Mouse (Mus musculus) kidney, adult 9 months (tissue): ENCODE data around the gene Pou2f2.
A peak's percentile ranks its signal among the peaks of the same experiment; 100 is the strongest.

Experiments
- DNase-seq: peaks from one replicate; pipeline ENCODE4 v3.0.0; 2022

Pou2f2 gene

DNA sequence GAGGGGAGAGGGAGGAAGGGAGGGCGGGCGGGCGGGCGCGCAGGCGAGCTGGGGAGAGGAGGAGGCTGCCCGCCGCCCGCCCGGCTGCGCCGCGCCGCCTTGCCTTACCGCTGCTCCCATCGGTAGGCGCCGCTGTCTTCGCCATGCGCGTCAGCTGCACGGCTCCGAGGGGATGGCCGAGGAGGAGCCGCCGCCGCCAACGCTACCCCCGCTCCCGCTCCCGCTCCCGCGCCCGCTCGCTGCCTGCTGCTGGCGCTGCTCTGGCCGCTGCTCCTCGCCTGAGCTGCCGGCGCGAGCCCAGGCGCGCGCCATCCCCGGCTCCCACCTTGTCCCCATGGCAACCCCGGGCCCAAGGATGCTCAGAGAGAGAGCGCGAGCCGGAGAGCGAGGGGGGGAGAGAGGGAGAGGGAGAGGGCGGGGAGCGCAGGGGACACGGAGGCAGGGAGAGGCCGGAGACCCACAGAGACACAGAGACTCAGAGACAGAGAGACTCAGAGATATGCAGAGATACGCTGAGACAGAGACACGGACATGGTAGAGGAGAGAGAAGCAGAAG, at the start of gene Pou2f2:
Gene Pou2f2 (minus strand): TSS at position 121 of the 556 bp plus-strand sequence.
- DNase-seq, result peak; percentile 23

DNA sequence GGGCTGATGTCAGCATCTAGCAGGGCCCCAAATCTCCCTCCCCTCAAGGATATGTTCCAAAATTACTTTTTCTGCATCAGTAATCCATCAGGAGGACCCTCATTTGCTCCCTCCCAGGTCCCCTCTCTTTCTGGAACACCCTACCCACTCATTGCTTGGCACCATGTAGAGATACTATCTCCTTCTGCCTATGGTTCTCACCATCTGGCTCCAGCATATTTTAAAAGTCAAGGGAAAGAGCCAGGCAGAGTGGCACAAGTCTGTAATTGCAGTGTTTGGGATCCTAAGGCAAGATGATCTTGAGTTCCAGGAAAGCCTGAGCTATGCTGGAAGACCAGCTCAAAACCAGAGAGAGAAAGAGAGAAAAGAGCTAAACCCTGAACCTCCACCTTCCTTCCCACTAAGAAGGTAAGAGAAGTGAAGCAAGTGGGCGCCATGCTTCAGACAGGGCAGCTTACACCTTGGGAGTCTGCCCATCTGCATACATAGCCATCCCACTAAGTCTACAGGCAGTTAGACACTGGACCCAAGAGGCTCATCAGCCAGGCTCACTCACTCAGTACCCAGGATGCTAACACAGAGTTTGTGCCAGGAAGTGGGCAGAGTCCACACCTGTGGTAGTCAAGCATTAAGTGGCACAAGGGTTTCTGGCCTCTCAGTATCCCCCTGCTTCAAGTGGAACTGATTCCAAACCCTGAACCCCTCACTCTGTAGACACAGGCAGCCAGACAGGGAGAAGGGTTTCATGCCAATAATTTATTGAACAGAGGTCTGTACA, 48.2 kb upstream of the Pou2f2 start:
- DNase-seq, result peak; percentile 80

DNA sequence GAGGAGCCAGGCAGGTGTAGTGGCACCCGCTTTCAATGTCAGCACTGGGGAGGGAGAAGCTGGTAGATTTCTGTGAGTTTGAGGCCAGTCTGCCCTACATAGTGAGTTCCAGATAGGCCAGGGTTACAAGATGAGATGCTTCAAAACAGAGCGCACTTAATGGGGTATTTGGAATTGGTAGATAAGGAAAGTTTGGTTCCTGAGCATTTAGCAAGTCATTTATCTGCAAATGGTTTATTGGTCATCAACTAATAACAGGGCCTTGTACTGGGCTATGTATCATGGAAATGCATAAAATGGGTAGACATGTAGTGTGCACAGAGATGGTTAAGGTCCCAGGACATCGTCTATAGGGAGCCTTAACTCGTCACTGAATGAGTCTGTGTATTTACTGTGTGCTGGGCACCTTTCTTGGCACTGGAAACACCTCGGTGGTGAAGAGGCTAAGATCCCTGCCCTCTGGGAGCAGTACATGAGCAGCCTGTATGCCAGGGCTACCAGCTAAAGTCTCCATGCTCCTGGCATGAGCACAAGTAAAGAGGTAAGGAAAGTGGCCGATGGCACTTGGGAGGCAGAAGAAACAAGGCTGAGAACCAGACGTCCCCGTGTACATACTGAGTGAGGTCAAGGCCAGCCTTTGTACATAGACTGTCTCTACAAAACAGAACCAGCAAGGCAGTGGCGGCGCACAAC, 42.9 kb upstream of the Pou2f2 start:
- DNase-seq, result no peak

DNA sequence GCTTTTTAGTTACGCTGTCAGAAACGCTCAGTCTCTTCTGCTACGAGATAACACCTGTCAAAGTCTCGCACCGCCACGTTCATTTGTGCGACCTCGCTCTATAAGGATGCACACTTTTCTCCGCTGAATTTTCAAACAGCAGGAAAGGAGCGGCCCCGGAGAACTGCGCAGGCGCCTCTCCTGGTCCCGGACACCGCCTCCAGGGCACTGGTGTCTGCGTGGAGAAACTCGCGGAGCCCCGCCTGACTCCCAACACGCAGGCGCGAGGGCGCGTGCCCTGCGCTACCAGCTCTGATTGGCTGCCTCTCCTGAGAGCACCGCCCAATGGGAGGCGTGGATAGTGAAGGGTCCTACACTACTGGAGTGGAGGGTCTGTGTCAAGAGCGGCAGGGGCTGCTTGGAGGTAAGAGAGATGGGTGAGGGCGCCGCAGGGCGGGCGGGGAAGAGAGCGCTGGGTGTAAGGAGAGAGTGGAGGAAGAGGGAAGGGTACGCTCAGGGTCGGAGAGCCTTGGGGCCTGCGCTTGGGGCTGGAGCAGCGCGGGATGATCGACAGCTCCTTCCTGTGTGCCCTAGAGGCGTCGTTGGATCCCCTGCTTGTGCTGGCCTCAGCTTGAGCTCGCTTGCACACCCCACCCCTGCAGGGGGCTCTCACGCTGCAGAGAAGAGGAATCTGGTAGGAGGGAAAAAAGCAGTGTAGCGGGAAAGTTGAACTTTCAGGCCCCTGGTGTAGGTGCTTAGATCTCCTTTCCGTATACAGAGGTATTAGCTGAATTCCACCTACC, 41.8 kb upstream of the Pou2f2 start, which contains the start of gene Zfp526:
Gene Zfp526 (plus strand): TSS at position 324 of the 782 bp plus-strand sequence.
- peak; percentile 98 for DNase-seq

DNA sequence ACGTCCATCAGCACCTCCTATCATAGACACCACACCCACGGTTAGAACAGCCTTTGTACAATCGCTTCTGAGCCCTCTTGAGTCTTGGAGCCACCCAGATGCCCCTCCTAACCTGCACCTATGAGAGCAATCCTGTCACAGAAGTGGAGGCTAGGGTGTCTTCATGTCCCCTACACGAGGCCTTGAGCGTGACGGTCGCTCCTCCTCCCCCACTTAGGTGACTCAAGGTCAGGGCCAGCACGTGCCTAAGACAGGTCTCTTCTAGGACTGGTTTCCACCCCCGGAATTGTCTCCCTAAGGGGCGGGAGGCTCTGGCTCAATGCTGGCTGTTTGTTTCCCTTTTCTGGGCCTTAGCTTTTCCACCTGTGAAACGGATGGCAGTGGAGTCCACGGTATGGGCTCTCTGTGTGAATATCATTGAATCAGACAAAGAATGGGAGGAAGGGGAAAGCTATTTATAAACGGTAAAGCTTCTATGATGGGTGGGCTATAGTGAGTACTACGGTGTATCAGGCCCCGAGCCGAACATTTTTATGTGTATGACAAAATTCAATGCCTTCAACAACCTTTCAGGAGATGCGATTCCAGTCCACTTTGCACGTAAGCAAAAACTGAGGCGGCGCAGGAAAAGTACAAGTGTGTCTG, 41.1 kb upstream of the Pou2f2 start, which contains the start of gene Dedd2:
Gene Dedd2 (minus strand): TSS at position 159 of the 645 bp plus-strand sequence.
- DNase-seq, result peak; percentile 80

DNA sequence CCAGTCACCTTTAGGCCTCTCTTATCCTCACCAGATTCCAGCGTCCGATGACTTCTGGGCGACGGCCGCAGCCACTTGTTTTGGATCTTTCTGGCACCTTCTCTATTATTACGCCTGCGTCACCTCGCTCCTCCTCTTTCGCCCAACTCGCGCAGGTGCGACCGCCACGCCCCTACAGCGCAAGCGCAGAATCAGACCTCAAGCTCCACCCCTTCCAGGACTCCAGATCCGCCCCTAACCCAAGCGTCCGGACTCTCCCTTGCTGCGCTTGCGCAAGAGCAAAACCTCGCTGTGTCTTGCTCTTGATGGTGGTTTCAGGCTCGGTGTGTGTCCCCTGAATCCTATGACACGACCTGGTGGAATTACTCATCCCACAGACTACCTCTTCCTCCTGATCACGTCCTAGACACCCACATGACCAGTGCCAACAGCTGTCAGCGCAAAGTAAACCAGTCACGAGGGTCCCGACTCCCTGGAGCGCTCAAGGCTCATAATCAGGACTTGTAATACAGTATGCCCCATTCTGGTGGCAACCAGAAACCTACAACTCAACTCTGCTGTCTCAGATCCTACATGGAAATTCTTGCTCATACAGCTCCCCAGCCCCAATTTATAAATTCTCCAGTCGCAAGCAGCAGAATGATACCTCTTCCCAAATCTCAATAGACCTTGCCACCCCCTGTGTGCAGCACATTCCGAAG, 40.4 kb upstream of the Pou2f2 start:
- DNase-seq, result peak; percentile 98

DNA sequence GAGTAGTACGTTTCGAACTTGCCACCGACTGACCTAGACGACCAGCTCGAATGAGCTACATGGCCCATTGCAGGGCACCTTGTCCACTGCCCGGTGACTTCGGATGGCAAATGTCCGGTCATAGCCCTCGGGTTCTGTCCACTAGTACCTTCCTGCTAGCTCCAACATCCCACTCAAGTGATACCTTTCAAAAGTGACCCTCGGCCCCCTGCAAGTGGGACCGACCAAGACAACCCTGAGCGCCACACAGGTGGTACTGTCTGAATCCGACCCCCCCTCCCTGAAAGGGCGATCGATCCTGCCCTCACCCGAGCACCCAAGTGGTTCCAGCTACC, 39.9 kb upstream of the Pou2f2 start:
- no peak for DNase-seq

DNA sequence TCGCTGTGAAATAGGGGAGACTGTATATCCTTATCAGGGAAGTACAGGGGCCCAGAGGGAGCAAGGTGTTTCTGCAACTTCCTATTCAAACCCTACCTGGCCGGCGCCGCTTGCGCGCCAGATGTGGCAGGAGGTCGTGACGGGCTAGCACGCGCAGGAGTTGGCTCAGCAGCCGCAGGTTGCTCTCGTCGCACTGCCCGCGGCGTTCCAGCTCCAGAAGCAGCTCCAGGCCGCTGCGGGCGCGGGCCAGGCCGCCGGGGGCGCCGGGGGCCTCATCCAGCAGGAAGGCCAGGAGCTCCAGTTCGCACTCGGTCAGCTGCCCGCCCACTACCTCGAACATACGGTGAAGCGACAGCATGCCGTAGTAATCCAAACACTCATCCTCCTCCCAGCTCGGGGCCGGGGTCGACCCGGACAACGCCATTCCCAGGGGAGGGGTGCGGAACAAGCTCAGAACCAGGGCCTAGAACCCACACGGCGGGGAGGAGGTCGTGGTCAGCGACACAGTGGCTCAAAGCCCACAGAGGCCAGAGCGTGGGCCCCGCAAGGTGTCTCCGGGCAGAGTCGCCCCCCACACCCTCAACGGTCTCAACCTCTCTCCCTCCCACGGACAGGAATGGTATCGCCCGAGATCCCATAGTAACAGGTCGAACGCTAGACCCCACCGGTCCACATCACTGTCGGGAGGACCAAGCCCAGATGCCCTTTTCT, 39.3 kb upstream of the Pou2f2 start:
- DNase-seq, result no peak

DNA sequence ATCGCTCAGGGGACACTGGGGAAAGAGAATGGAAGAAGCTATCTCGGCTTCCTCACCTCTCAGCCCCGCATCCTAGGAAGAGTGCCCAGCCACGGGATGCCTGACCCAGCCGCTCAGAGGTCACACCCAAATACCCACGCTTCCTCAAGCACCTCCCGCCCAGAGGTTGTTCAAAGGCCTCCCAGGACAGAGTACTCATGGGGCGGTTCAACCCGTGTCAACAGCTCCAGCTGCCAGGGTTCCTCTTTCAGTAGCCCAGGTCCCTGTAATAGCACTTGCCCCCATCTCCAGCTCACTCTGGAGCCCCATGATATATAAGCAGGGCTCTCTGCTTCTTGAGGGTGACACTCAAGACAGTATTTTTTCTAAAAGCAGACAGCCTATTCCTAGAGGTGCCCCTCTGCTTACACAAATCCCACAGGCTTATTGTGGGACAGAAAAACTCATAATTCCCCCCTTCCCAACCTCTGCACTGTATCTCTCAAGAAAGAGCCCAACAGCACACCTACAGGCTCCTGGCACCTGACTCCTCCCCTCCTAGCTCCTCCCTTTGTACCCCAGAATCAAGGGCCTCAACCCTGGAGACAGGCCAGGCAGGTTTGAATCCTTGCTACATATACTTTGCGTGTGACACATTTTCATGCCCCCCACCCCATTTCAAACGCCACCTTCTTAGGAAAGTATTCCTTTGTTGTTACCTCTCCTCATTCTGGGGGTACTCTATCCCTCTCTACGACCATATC, 38.3 kb upstream of the Pou2f2 start:
- DNase-seq, result peak; percentile 69

DNA sequence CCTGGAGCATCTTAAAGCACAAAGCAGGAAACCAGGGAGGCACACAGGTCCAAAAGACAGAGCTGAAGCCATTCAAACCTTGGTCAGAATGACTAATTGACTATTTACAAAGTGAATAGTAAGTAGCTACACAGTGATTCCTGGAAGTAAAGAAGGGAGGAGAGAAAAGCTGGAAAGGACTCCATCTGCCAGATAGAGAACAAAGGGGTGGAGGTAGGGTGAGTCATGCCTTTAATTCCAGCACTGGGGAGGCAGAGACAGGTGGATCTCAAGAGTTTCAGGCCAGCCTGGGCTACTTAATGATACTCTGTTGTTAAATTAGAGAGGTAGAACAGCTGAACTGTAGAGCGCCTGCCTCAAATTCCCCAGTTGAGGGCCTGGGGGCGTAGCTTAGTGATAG, 34.6 kb upstream of the Pou2f2 start:
- DNase-seq, result no peak

DNA sequence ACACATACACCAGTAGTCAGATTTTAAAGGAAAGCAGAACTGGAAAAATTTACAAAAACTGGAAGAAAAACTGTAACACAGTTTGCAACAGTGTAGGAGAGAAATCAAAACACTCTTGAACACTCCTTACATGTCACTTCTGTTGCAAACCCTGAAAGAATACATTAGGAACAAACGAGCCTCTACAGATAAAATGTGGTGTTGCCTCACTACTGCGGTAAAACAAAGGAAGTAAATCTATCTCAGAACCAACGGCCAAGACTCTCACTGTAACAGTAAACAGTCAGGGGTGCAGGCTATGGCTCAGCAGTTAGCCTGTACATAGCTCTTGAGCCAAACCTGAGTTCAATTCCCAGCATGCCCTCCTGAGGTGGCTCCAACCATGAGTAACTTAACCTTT, 33.6 kb upstream of the Pou2f2 start:
- no peak for DNase-seq

DNA sequence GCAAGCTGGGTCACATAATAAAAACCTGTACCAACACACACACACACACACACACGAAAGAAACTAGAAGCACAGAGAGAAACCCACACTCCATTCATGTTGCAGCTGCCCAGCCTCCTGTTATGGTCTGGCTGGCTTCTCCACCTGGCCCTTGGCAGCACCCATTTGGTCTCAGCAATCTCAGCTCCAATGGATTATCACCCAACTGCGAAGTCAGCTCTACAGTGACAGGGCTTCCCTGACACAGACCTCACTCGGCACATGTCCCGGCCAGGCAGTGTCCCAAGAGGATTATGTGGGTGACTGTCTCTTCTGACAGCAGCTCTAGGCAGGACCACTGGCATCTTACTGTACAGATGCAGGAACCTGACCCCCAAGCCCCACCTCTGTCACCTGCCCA, 31.0 kb upstream of the Pou2f2 start:
- DNase-seq, result no peak

DNA sequence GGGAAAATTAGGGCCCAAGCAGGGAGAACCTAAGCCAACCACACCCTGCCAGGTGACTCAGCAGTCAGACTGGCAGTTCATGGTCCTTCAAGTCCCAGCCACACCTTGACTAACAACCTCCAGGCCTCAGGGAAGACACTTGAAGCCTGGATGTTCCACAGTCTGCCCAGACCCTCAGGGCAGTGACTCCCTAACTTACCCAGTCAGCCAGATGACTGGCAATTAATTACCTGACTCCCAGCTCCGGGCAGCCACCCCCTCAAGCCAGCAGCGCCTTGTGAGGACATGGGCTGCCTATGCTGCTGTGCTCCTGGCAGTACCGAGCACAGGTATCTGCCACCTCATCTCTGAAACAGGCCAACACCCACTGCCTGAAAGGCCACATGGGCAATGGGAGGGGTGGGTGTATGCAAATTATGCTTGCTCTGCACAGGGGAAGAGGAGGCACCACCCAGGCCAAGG, 29.7 kb upstream of the Pou2f2 start:
- no peak for DNase-seq

DNA sequence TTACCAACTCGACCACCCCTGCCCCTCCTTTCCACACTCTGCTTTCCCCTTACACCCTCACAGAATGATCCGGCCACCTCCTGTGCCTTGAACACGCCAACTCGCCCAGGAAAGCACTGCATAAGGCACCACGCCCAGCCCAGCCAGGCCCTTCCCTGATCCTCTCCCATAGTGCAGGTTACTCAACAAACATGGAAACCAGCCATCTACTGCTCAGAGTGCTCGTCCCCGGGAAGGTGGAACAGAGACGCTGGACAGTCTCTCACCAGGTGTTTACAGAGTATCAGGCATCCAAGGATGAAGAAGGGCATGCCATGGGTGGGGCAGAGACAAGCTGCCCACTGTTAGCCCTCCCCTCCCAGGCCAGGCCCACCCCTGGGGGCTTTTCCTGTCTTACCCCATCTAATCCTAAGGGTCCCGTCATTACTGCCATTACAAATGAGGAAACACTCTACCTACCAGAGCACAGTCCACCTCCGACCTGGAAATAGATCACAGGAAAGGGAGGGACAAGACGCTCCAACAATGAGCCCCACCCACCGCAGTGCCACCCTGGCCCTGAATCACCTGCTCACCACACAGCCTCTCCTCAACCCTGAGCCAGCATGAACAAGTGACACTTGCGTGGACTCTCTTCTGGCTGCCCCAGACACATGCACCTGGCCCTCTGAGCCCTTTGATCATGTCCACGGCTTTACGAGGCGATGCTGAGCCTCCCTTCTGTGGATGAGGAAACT, 26.7 kb upstream of the Pou2f2 start:
- no peak for DNase-seq

DNA sequence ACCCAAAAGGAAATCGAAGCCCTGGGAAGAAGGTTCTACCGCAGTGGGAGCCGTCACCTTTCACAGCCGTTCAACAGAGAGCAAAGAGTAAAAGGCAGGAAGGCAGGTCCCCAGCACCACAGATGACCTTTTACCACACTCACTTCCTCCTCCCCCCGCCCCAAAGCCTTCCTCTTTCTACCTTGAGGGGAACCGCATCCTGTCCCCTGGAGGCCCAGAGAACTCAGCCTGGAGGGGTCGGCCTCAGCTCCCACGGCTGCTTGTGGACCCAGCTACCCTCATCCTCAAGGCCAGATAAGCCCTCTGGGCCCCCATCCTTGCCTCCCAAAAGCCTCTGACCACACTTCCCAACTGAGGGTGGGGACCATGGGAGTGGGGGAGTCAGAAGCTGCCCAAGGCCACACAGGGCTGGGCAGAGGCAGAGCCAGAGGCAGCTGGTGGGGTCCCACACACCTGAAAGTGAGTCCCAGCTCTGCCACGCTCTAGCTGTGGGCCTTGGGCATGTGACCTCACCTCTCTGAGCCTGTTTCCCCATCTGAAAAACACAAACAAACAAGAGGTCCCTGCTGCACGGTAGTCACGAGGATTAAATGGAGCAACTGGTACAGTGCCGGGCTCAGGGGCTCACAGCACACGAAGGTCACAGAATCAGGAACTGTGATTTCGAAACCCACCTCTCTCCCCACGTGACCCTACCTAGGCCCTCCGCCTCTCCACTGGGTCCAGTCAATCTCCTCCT, 26.0 kb upstream of the Pou2f2 start:
- DNase-seq, result no peak

DNA sequence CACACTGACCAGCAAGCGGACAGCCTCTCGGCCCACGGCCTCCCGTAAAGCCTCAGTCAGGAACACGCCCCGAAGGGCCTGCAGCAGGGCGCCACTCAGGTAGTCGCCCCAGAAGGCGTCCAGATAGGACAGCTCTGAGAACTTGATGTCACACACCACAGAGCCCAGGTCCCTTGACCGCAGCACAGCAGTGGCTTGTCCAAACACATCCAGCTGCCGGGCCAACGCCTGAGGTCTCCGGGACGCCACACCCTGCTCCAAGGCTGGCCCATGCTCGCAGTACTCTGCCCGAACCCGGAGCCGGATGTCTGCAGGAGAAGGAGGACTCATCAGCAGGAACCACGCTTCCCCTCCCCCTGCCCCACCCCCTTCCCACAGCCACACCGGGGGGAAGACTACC, 24.1 kb upstream of the Pou2f2 start:
- DNase-seq, result no peak

DNA sequence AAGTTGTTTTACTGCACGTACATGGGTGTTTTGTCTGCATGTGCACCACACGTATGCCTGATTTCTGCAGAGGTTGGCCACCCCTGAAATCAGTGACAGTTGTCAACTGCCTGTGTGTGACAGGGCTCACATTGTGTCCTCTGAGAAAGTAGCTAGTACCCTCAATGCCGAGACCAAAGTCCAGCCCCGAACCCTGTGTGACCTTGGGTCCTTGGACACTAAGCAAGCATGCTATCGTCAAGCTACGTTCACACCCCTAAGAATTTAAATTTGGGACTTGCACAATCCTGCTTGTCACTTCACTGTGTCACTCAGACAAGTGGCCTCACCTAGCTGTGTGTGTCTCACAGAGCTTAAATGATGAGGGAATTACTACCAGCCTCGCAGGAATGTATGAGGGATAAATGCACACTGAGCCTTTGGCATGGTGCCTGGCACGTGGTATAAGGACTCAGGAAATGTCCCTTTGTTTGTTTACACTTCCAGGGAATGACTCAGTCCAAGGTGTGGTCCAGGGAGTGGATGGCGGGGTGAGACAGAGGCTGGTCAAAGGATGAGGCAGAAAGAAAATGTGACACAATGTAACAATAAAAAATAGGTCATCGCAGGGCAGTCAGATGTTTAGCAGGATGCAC, 18.0 kb upstream of the Pou2f2 start:
- peak; percentile 17 for DNase-seq

DNA sequence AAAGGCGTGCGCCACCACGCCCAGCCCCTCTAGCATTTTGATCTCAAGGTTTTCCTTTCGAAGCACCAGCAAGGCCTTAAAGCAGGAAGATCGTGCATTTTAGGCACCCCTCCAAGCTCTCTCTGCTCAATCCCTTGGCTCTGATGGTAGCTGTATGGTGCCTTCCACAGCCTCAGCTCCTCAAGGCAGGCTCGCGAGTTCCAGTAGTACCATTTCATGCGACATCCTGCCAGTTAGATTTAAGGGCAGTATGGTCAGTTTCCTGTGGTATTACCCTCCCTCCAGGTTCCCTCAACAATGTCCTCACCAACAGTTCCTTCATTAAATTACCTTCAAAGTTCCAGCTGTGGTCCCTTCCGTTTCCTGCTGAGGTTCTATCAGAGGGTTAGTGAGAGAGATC, 16.6 kb upstream of the Pou2f2 start:
- DNase-seq, result no peak

DNA sequence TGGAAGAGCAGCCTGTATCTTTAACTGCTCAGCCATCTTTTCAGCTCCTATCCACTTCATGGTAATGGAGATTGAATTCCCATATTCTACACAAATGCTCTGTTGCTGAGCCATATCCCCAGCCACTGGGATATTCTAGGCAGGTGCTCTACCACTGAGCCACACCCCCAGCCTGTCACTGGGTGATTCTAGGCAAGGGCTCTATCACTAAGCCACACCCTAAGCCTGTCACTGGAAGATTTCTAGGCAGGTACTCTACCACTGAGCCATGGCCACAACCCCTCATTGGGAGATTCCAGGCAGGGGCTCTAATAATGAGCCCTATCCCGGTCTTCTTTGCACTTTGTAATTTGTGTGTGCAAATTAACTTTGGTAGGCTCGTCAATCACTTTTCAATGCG, 15.6 kb upstream of the Pou2f2 start:
- no peak for DNase-seq
